Mouse (Mus musculus): ENCODE measurements around the gene Gm6034. TPM values are rescaled to one million over a fixed set of nuclear protein-coding genes. Genes with fewer than 3 reads are reported as not detected.
"Not testable (repeated sequence)": the region's sequence is repeated elsewhere in the genome, so short reads cannot be mapped to it uniquely, and the experiment has no call there.

The Gm6034 gene
- total RNA-seq, 2 experiments from 2014 or later: not detected

GRCm38 (mm10) chr17:36020191-36021073 lies 22.3 kb upstream of the Gm6034 start, which contains the start of gene H2-T24:
Gene H2-T24 (minus strand): TSS chr17:36020560.
- peak in 1 of 2 experiments; percentile 46 for DNase-seq (ENCODE audit: low spot score in 2 of 2)
- intact Hi-C loops (cut with DNase I): no loop called here

- no peak for DNase-seq (ENCODE audit: low spot score in 2 of 2)
- intact Hi-C loops (cut with DNase I): no loop called here
Measured at GRCm38 (mm10) chr17:36021309-36021708, 21.5 kb upstream of the Gm6034 start.

- DNase-seq (ENCODE audit: low spot score in 2 of 2): no peak
- intact Hi-C loops (cut with DNase I): no loop called here
Measured at GRCm38 (mm10) chr17:36022098-36022497, 20.7 kb upstream of the Gm6034 start.

GRCm38 (mm10) chr17:36022922-36023321 lies 19.8 kb upstream of the Gm6034 start:
- intact Hi-C loops (cut with DNase I): no loop called here
- no peak for DNase-seq (ENCODE audit: low spot score in 2 of 2)

- intact Hi-C loops (cut with DNase I): no loop called here
- no peak for DNase-seq (ENCODE audit: low spot score in 2 of 2)
Measured at GRCm38 (mm10) chr17:36023710-36024654, 18.8 kb upstream of the Gm6034 start.

GRCm38 (mm10) chr17:36025197-36025596 lies 17.6 kb upstream of the Gm6034 start:
- intact Hi-C loops (cut with DNase I): no loop called here
- DNase-seq (ENCODE audit: low spot score in 2 of 2): no peak

GRCm38 (mm10) chr17:36025901-36026300 lies 16.9 kb upstream of the Gm6034 start:
- DNase-seq (ENCODE audit: low spot score in 2 of 2): no peak
- intact Hi-C loops (cut with DNase I): no loop called here

- intact Hi-C loops (cut with DNase I): no loop called here
- no peak for DNase-seq (ENCODE audit: low spot score in 2 of 2)
Measured at GRCm38 (mm10) chr17:36027663-36028062, 15.1 kb upstream of the Gm6034 start.

- intact Hi-C loops (cut with DNase I): no loop called here
- DNase-seq (ENCODE audit: low spot score in 2 of 2): no peak
Measured at GRCm38 (mm10) chr17:36028879-36029619, 13.7 kb upstream of the Gm6034 start.

GRCm38 (mm10) chr17:36030046-36030702 lies 12.6 kb upstream of the Gm6034 start:
- intact Hi-C loops (cut with DNase I); DNase-seq (ENCODE audit: low spot score in 2 of 2): not testable (repeated sequence)

- intact Hi-C loops (cut with DNase I); DNase-seq (ENCODE audit: low spot score in 2 of 2): not testable (repeated sequence)
Measured at GRCm38 (mm10) chr17:36030703-36031582, 11.8 kb upstream of the Gm6034 start.

- DNase-seq (ENCODE audit: low spot score in 2 of 2): peak; percentile 51 to 62
- intact Hi-C loops (cut with DNase I): not testable (repeated sequence)
Measured at GRCm38 (mm10) chr17:36031583-36032331, 11.0 kb upstream of the Gm6034 start.

- DNase-seq (ENCODE audit: low spot score in 2 of 2); intact Hi-C loops (cut with DNase I): not testable (repeated sequence)
Measured at GRCm38 (mm10) chr17:36032351-36032875, 10.3 kb upstream of the Gm6034 start, which contains the start of gene H2-T23. Gene H2-T23 (minus strand): TSS chr17:36032855.

GRCm38 (mm10) chr17:36034524-36034923 lies 8.2 kb upstream of the Gm6034 start:
- intact Hi-C loops (cut with DNase I): not testable (repeated sequence)

GRCm38 (mm10) chr17:36035010-36035638 lies 7.6 kb upstream of the Gm6034 start:
- peak in 1 of 2 experiments; percentile 59 for DNase-seq (ENCODE audit: low spot score in 2 of 2)
- intact Hi-C loops (cut with DNase I): not testable (repeated sequence)

More at GRCm38 (mm10) chr17:36034524-36034923, 8.2 kb upstream of the Gm6034 start:
- DNase-seq (ENCODE audit: low spot score in 2 of 2): not testable (repeated sequence)

- intact Hi-C loops (cut with DNase I): loop anchor here (2.0 kb wide), 1 partner anchor 39 kb away; no protein-coding TSS in a partner anchor
- DNase-seq (ENCODE audit: low spot score in 2 of 2): not testable (repeated sequence)
Measured at GRCm38 (mm10) chr17:36036126-36036525, 6.6 kb upstream of the Gm6034 start.
